Mouse (Mus musculus) stomach, embryonic 16.5 days (tissue): Measurements from ENCODE around the gene Hlf. TPM values are rescaled to one million over a fixed set of nuclear protein-coding genes. Genes with fewer than 3 reads are reported as not detected.

Experiments
- ATAC-seq: fragments of 200-750 bp; cut with Nextera tagmentation; 2 replicates; pipeline ENCODE4 v1.8.0; 2017; ENCODE audit warnings: moderate number of reproducible peaks, moderate TSS enrichment; ENCODE audit not compliant: insufficient read depth, low FRiP score
- H3K27ac ChIP-seq: fragments of 300-500 bp; sonication (generic); 2 replicates; pipeline ENCODE4 v1.5.1; 2014; ENCODE audit warnings: low read length
- H3K27me3 ChIP-seq: fragments of 300-500 bp; sonication (generic); 2 replicates; pipeline ENCODE4 v1.6.1; 2014; ENCODE audit warnings: low read length, control low read depth, mixed read lengths; ENCODE audit not compliant: control insufficient read depth, insufficient read depth
- H3K36me3 ChIP-seq: fragments of 300-500 bp; sonication (generic); 2 replicates; pipeline ENCODE4 v1.6.1; 2014; ENCODE audit warnings: low read length; ENCODE audit not compliant: control insufficient read depth, insufficient read depth
- H3K4me1 ChIP-seq: fragments of 300-500 bp; sonication (generic); 2 replicates; pipeline ENCODE4 v1.6.1; 2014; ENCODE audit warnings: low read length, control low read depth, mixed read lengths; ENCODE audit not compliant: control insufficient read depth, insufficient read depth
- H3K4me2 ChIP-seq: fragments of 300-500 bp; sonication (generic); 2 replicates; pipeline ENCODE4 v1.6.1; 2014; ENCODE audit warnings: low read depth, low read length, mixed read lengths
- H3K4me3 ChIP-seq: fragments of 300-500 bp; sonication (generic); replicated peaks from 2 replicates; pipeline ENCODE4 v1.5.1; 2014; ENCODE audit warnings: mild to moderate bottlenecking, low read length
- H3K9ac ChIP-seq: fragments of 300-500 bp; sonication (generic); 2 replicates; pipeline ENCODE4 v1.6.1; 2014; ENCODE audit warnings: low read length
- H3K9me3 ChIP-seq: fragments of 300-500 bp; sonication (generic); replicated peaks from 2 replicates; pipeline ENCODE4 v1.6.1; 2016; ENCODE audit warnings: low read length, control low read depth; ENCODE audit not compliant: control insufficient read depth
- WGBS: fragments of 180-500 bp; shearing (Covaris S2); extraction: QIAGEN DNeasy Blood & Tissue Kit; methylation state at CpG from one replicate; pipeline ENCODE4 v1.1.7; 2014; 5-methylcytosine and 5-hydroxymethylcytosine counted together
- polyA plus RNA-seq: library from polyadenylated mRNA; unstranded; fragments of >200 nt; fragmentation: Nextera tagmentation; extraction: Ambion mirVana; gene quantifications from 2 replicates; pipeline ENCODE4 v1.2.1, GENCODE M21; 2015

The Hlf gene
- polyA plus RNA-seq, 1 experiment from 2014 or later = 2.3 TPM

DNA sequence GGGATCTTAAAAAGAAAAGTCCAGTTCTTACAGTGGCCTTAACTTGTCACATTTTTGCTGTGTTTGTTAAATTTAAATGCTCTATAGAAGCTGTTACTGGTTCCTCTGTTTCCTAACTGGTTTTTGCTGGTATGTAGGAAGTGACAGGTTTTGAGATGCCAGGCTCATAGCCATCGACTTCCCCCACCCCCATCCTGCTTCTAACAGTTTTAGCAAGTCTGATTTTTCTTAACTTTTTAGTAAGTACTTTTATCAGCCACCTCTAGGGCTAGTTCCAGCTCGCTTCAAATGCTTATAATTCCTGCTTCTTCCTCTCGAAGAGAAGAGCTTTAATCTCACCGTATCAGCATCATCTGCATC lies 40.6 kb downstream of the Hlf start:
- Histone ChIP-seq H3K4me3 (no peak overlapping the region), H3K27ac (no peak overlapping the region), H3K27me3 (no peaks in the 10 kb centered on the region), H3K4me1 (peaks cover 2% of the 10 kb centered on the region; the same call in 1 of the 2 replicates), H3K36me3 (no peaks in the 10 kb centered on the region), H3K9ac (no peak overlapping the region), H3K4me2 (no peak overlapping the region), H3K9me3 (no peaks in the 10 kb centered on the region)
- WGBS = 70% methylated on average over 4 of the region's 4 CpGs
- no peak for ATAC-seq

DNA sequence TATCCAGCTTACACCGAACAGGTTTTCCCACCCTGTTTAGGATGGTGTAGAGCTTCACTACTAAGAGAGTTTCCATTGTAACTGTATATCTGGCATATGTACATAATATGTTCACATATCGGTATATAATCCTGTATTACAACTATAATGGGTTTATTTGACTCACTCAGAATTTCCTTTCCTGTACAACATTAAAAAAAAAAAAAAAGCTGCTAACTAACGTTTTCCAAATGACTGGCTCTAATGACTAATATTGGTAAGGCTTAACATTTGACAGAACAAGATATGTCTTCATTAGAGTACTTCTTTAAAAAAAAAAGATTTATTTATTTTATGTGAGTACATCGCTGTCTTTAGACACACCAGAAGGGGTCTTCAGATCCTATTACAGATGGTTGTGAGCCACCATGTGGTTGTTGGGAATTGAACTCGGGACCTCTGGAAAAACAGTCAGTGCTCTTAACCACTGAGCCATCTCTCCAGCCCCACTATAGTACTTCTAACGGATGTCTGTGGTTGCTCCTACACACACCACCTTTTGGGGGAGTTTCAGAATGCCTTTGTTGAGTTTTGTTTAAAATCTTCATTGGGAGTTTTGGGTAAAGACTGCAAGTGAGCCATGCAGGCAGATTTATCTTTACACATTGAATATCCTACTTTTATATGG lies 41.1 kb downstream of the Hlf start:
- Histone ChIP-seq H3K9ac (no peak overlapping the region), H3K4me3 (no peak overlapping the region), H3K27me3 (no peaks in the 10 kb centered on the region), H3K27ac (no peak overlapping the region), H3K36me3 (no peaks in the 10 kb centered on the region), H3K9me3 (no peaks in the 10 kb centered on the region), H3K4me1 (no peaks in the 10 kb centered on the region), H3K4me2 (no peak overlapping the region)
- no peak for ATAC-seq
- WGBS = 64% methylated on average over 6 of the region's 6 CpGs

DNA sequence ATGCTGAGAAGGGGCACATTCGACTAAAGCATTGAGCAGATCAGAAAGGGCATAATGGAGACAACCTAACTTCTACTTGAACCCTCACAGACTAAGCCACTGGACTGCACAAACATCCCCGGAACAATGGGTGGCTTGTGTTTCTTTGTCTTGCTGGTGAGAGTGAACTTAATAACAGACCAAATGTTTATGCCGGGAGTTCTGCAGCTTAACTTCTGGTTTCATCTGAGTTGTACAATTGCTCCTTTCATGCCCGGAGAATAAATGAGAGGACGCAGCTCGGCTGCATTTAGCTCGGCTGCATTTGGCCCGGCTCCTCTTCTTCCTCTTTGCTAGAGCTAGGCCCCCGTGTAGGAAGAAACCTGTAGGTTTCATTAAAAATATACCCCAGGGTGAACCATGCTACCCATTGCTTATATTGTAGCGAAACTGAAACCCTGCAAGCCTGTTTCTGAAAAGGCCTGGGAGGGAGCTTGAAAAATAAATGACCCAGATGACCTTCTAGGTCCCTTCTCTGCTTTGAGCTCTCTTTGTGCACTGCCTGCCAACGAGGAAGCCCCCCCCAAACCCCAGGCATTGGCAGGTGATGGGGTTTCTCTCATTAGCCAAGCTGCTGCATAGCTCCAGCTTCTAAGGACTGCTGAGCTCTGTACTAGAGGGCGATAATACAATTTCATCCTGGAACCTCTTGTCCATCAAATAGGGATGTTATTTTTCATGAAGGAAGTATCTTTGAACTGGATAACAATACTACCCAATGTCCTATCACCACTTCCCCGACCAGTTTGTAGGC lies 42.8 kb downstream of the Hlf start:
- no peak for ATAC-seq
- Histone ChIP-seq H3K9ac (no peak overlapping the region), H3K27ac (no peak overlapping the region), H3K4me3 (no peak overlapping the region), H3K27me3 (no peaks in the 10 kb centered on the region), H3K36me3 (no peaks in the 10 kb centered on the region), H3K9me3 (no peaks in the 10 kb centered on the region), H3K4me2 (no peak overlapping the region), H3K4me1 (no peaks in the 10 kb centered on the region)
- WGBS = 52% methylated on average over 13 of the region's 13 CpGs

DNA sequence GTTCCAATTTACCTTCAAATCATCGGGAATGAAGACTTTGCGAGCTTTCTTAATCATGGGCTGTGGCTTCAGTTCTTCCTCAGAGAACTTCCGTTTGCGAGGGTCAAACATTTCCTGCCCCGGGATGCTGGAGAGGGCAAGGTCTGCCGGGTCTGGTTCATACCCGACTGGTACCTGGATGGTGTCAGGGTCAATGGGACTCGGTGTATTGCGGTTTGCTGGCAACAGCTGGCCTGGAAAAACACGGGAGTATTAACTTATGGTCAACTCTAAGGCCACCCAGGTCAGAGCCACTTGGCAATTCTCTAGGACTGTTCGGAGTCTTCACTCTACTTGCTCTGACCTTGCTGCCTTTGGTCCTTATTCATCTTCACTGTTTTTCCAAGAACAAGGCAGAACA lies 44.9 kb downstream of the Hlf start:
- ATAC-seq = no peak

DNA sequence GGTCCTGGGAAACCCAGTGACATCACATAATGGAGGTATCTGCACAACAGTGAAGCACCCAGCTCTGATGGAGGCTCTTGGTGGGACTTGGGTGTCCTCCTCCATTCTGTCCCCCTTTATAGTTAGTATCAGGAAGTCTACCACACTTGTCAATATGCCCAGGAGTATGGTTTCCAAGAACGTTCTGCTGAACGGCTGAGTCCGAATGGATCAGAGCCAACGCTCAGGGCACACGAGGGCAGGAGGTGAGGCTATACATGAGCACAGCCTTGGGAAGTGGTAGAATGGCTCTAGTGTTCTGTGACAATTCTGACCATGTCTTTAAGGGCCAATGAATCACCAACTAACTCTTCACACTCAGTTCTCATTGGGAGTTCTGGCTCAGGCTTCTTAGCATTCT lies 47.8 kb downstream of the Hlf start:
- no peaks in the 10 kb centered on the region for H3K9me3 ChIP-seq
- no peak overlapping the region for H3K4me3 ChIP-seq
- no peak for ATAC-seq
- H3K36me3 ChIP-seq = no peaks in the 10 kb centered on the region
- H3K9ac ChIP-seq = no peak overlapping the region
- no peaks in the 10 kb centered on the region for H3K27me3 ChIP-seq
- no peak overlapping the region for H3K27ac ChIP-seq
- no peaks in the 10 kb centered on the region for H3K4me1 ChIP-seq
- WGBS = 92% methylated on average over 5 of the region's 5 CpGs
- no peak overlapping the region for H3K4me2 ChIP-seq

More for the DNA sequence above, 44.9 kb downstream of the Hlf start:
- H3K4me3 ChIP-seq = no peak overlapping the region
- no peaks in the 10 kb centered on the region for H3K9me3 ChIP-seq
- no peak overlapping the region for H3K27ac ChIP-seq
- no peaks in the 10 kb centered on the region for H3K4me1 ChIP-seq
- H3K36me3 ChIP-seq = no peaks in the 10 kb centered on the region
- no peak overlapping the region for H3K9ac ChIP-seq
- WGBS = 90% methylated on average over 11 of the region's 11 CpGs
- H3K27me3 ChIP-seq = no peaks in the 10 kb centered on the region
- H3K4me2 ChIP-seq = no peak overlapping the region

DNA sequence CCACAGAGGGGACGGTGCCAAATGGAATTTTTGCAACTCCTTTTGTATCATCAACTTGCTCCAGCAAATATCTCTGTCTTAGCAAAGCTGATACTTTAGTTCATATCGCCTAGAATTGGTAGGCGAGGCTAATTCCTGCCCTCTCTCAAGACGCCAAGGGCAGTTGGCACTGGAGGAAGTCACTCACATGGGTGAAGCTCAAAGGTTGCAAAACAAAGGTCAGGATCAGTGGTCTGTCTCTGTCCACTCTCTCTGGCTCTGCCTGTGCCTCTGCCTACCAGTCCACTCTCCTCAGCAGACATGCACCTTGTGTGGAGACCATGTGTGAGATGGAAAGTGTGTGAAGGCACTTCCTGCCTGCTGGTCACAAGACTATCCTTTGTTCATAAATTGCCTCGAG lies 48.4 kb downstream of the Hlf start:
- no peak overlapping the region for H3K4me2 ChIP-seq
- ATAC-seq = no peak
- WGBS = 79% methylated on average over 5 of the region's 5 CpGs
- H3K36me3 ChIP-seq = no peaks in the 10 kb centered on the region
- H3K27me3 ChIP-seq = no peaks in the 10 kb centered on the region
- H3K9ac ChIP-seq = no peak overlapping the region
- no peaks in the 10 kb centered on the region for H3K4me1 ChIP-seq
- no peaks in the 10 kb centered on the region for H3K9me3 ChIP-seq
- no peak overlapping the region for H3K27ac ChIP-seq
- H3K4me3 ChIP-seq = no peak overlapping the region

DNA sequence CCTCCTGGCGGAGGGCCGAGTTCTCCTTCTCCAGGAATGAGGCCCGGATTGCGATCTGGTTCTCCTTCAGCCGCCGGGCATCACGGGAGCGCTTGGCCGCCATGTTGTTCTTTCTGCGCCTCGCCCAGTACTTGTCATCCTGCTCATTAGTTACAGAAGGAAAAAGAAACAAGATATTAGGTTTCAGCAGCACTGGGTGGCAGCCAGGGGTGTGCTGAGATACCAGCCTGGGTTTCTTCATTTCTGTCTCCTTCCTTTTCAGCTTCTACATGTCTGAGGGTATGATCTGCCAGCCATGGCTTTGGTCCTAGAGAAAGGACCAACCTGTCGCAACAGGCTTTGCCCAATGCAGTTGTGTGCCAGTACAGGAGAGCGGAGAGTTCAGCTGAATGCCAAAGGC lies 49.9 kb downstream of the Hlf start:
- H3K4me3 ChIP-seq = no peak overlapping the region
- H3K9ac ChIP-seq = no peak overlapping the region
- no peaks in the 10 kb centered on the region for H3K36me3 ChIP-seq
- H3K27ac ChIP-seq = no peak overlapping the region
- ATAC-seq = no peak
- no peaks in the 10 kb centered on the region for H3K4me1 ChIP-seq
- H3K27me3 ChIP-seq = no peaks in the 10 kb centered on the region
- no peaks in the 10 kb centered on the region for H3K9me3 ChIP-seq
- 92% methylated on average over 13 of the region's 13 CpGs for WGBS
- H3K4me2 ChIP-seq = no peak overlapping the region

DNA sequence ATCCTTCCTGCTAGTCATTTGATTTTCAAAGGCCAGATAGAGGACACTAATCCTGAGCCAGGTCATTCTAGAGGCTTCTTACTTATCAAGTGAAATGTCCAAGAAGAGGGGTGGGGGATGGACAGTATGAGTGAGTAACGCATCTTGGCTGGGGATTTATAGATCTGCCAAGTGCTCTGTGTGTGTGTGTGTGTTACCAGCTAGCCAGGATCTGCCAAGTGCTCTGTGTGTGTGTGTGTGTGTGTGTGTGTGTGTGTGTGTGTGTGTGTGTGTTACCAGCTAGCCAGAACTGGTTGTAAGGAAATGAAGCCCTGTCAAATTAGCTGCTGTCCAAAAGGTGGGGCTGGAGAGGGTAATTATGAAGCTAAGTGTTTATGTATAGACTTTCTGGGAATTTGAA lies 55.9 kb downstream of the Hlf start:
- Histone ChIP-seq H3K4me3 (no peak overlapping the region), H3K4me1 (no peaks in the 10 kb centered on the region), H3K9ac (no peak overlapping the region), H3K27ac (no peak overlapping the region), H3K4me2 (no peak overlapping the region), H3K36me3 (no peaks in the 10 kb centered on the region), H3K9me3 (no peaks in the 10 kb centered on the region), H3K27me3 (no peaks in the 10 kb centered on the region)
- no peak for ATAC-seq
- WGBS = 60% methylated on average over 1 of the region's 1 CpGs

DNA sequence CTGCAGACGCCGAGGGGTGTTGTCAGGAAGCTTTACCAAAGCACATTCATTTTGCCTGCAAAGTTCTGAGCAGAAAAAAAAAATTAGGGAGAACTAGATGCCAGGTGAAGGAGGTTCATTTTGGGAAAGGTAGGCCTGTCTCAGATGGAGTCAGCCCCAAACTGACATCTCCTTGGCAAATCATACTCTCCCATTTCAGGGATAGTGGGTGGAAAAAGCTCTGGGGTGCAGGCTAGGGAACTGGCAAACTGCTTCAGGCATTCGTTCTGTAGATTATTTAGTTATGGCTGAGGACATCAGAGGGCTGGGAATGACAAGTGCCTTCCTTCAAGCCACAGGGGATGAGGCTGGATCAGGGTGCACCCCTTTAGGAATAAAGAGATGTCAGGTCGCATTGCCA lies 58.0 kb downstream of the Hlf start:
- 78% methylated on average over 4 of the region's 4 CpGs for WGBS
- H3K4me1 ChIP-seq = no peaks in the 10 kb centered on the region
- no peak overlapping the region for H3K27ac ChIP-seq
- H3K4me3 ChIP-seq = no peak overlapping the region
- H3K36me3 ChIP-seq = no peaks in the 10 kb centered on the region
- no peak overlapping the region for H3K9ac ChIP-seq
- no peak for ATAC-seq
- H3K4me2 ChIP-seq = no peak overlapping the region
- no peaks in the 10 kb centered on the region for H3K9me3 ChIP-seq
- no peaks in the 10 kb centered on the region for H3K27me3 ChIP-seq
